Mouse (Mus musculus): ENCODE results near the gene Mcub. TPM values are rescaled to one million over a fixed set of nuclear protein-coding genes. Genes with fewer than 3 reads are reported as not detected.

The Mcub gene
- polyA plus RNA-seq, 1 experiment from 2014 or later = 14.1 TPM

DNA sequence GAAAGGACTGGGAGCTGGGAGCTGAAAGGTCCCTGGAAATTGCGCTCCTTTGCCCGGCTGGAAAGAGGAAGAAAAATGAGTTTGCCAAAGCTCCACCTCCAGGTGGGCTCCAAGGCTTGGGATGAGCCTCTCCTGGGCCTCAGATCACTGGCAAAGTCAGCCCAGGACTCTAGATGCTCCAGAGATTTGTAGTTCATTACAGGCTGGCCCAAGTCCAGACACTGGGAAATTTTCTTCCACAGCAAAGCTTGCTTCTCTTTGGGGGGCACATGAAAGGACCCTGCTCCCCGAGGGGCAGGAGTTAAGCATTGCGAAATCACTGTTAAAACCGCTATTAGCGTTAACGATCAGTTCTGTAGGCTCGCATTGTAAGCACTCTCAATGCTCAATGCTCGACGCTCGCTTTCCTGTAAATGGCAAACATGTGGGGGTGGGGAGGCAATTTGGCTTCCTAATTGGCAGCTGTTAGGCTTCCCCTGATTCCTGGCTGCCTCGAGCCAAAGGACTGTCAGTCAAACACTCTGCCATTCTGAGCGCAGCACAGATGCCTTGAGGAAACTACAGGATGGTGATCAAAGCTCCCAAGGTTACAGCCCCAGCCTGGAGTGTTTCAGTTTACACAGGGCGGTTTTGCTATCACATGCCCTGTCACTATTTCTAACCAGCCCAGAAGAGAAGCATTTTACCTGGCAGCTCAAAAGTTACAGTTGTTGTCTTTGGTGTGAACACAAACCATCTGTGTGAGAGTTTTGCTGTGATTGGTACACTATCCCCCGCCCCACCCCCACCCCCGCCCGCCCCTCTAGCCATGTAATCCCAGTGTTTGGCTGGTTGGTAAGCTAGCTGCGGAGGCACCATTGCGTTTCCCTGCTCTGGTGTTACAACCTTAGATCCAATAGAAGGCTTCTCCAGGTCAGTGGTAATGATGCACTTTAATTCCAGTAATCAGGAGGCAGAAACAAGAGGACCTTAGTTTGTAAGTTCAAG lies 816 bp upstream of the Mcub start:
- Histone ChIP-seq H3K27ac (replicated peaks; ENCODE audit: low read depth, low read length) (peak overlapping the region; percentile 47; the same call in 1 of the 2 replicates), H3K9me3 (ENCODE audit: control insufficient read depth, low read length) (no peaks in the 10 kb centered on the region), H3K4me2 (ENCODE audit: low read depth, severe bottlenecking) (peak overlapping the region; percentile 99), H3K36me3 (ENCODE audit: control insufficient read depth, insufficient read depth, low read length) (no peaks in the 10 kb centered on the region), H3K4me1 (ENCODE audit: control insufficient read depth, insufficient read depth, low read length) (peaks cover 10% of the 10 kb centered on the region), H3K4me3 (ENCODE audit: low read depth, low read length) (peak overlapping the region; percentile 65), H3K27me3 (ENCODE audit: control insufficient read depth, insufficient read depth, low read length) (peaks cover 8% of the 10 kb centered on the region), H3K9ac (ENCODE audit: low read length) (peak overlapping the region; percentile 17; the same call in 1 of the 2 replicates)
- DNase-seq (ENCODE audit: low spot score) (peak; percentile 83), ATAC-seq (ENCODE audit: insufficient number of reproducible peaks, low FRiP score, low TSS enrichment, low read depth) (peak; percentile 78)
- 6% methylated on average over 19 of the region's 19 CpGs for WGBS

DNA sequence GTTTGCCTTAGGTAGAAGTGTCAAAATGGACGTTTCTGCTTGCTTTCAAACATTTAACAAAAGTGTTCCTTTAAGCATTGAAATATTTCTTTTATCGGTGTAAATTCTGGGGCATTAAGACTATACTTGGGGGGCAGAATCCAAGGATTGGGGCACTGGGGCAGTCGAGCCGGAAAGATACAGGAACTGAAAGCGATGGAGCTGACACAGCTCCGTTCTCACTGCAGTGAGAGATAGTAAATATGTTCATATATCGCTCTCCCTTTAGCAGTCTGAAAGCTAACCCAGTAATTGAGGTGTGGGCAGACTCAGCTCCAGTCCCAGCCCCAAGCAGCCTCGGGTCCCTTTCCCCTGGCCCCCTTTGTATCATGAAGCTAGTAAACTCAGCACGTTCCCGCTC lies 975 bp downstream of the Mcub start:
- WGBS = 31% methylated on average over 10 of the region's 10 CpGs
- Histone ChIP-seq H3K4me2 (ENCODE audit: low read depth, severe bottlenecking) (peak overlapping the region; percentile 99), H3K4me3 (ENCODE audit: low read depth, low read length) (peak overlapping the region; percentile 65), H3K9me3 (ENCODE audit: control insufficient read depth, low read length) (no peaks in the 10 kb centered on the region), H3K36me3 (ENCODE audit: control insufficient read depth, insufficient read depth, low read length) (no peaks in the 10 kb centered on the region), H3K27ac (replicated peaks; ENCODE audit: low read depth, low read length) (no peak overlapping the region), H3K9ac (ENCODE audit: low read length) (no peak overlapping the region; the same call in 1 of the 2 replicates), H3K4me1 (ENCODE audit: control insufficient read depth, insufficient read depth, low read length) (peaks cover 10% of the 10 kb centered on the region), H3K27me3 (ENCODE audit: control insufficient read depth, insufficient read depth, low read length) (peaks cover 8% of the 10 kb centered on the region)
- DNase-seq (ENCODE audit: low spot score) (no peak), ATAC-seq (ENCODE audit: insufficient number of reproducible peaks, low FRiP score, low TSS enrichment, low read depth) (no peak)

DNA sequence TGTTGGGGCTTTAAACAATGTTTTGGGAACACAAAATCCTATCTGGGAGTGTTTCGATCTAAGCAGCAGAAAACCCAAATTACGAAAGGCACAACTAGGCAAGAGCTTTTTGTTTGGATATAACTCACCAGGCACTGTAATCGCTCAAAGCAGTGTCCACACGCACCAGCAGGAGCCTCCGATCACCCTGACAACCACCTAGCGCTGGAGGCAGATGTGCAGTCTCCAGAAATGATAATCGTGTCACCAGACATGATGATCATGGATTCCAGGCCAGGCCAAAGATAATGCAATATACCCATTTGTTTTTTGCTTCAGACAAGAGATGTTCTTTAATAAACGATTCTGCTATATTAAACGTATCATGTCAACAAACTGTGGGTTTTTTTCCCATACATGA lies 2.1 kb downstream of the Mcub start:
- Histone ChIP-seq H3K4me1 (ENCODE audit: control insufficient read depth, insufficient read depth, low read length) (peaks cover 10% of the 10 kb centered on the region), H3K9ac (ENCODE audit: low read length) (no peak overlapping the region), H3K27ac (replicated peaks; ENCODE audit: low read depth, low read length) (no peak overlapping the region), H3K36me3 (ENCODE audit: control insufficient read depth, insufficient read depth, low read length) (no peaks in the 10 kb centered on the region), H3K4me3 (ENCODE audit: low read depth, low read length) (no peak overlapping the region), H3K4me2 (ENCODE audit: low read depth, severe bottlenecking) (no peak overlapping the region), H3K9me3 (ENCODE audit: control insufficient read depth, low read length) (no peaks in the 10 kb centered on the region), H3K27me3 (ENCODE audit: control insufficient read depth, insufficient read depth, low read length) (peaks cover 8% of the 10 kb centered on the region)
- ATAC-seq (ENCODE audit: insufficient number of reproducible peaks, low FRiP score, low TSS enrichment, low read depth) (no peak), DNase-seq (ENCODE audit: low spot score) (no peak)
- WGBS = 86% methylated on average over 9 of the region's 9 CpGs

DNA sequence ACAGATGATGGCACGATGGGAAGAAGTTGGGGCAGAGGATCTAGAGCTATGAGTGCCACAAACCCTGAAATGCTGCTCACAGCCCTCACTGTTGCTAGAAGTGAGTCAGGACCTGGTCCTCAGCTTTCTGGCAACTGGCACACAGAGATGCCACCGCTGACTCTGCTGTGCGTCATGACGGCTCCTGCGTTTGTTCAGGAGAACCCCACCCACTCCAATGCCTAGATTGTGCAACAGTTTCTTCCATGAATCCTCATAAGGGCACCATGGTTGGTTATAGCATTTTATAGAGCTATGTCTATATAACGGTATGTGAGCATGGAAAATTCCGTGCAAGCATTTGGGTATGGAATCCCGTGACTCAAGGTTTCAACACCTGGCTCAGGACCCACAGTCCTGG lies 5.3 kb downstream of the Mcub start:
- Histone ChIP-seq H3K4me1 (ENCODE audit: control insufficient read depth, insufficient read depth, low read length) (peaks cover 3% of the 10 kb centered on the region; the same call in 1 of the 2 replicates), H3K4me2 (ENCODE audit: low read depth, severe bottlenecking) (no peak overlapping the region), H3K9me3 (ENCODE audit: control insufficient read depth, low read length) (no peaks in the 10 kb centered on the region), H3K27ac (replicated peaks; ENCODE audit: low read depth, low read length) (no peak overlapping the region), H3K4me3 (ENCODE audit: low read depth, low read length) (no peak overlapping the region), H3K9ac (ENCODE audit: low read length) (no peak overlapping the region), H3K36me3 (ENCODE audit: control insufficient read depth, insufficient read depth, low read length) (no peaks in the 10 kb centered on the region), H3K27me3 (ENCODE audit: control insufficient read depth, insufficient read depth, low read length) (peaks cover 7% of the 10 kb centered on the region)
- 92% methylated on average over 8 of the region's 8 CpGs for WGBS
- ATAC-seq (ENCODE audit: insufficient number of reproducible peaks, low FRiP score, low TSS enrichment, low read depth) (no peak), DNase-seq (ENCODE audit: low spot score) (no peak)

- no peak overlapping the region for H3K27ac ChIP-seq (replicated peaks; ENCODE audit: low read depth, low read length)
- no peak overlapping the region for H3K4me3 ChIP-seq (ENCODE audit: low read depth, low read length)
- 47% methylated on average over 8 of the region's 8 CpGs for WGBS
- no peaks in the 10 kb centered on the region for H3K27me3 ChIP-seq (ENCODE audit: control insufficient read depth, insufficient read depth, low read length)
- DNase-seq (ENCODE audit: low spot score) (no peak), ATAC-seq (ENCODE audit: insufficient number of reproducible peaks, low FRiP score, low TSS enrichment, low read depth) (no peak)
- no peaks in the 10 kb centered on the region for H3K9me3 ChIP-seq (ENCODE audit: control insufficient read depth, low read length)
- H3K9ac ChIP-seq (ENCODE audit: low read length) = no peak overlapping the region
- no peaks in the 10 kb centered on the region for H3K36me3 ChIP-seq (ENCODE audit: control insufficient read depth, insufficient read depth, low read length)
- no peaks in the 10 kb centered on the region for H3K4me1 ChIP-seq (ENCODE audit: control insufficient read depth, insufficient read depth, low read length)
- H3K4me2 ChIP-seq (ENCODE audit: low read depth, severe bottlenecking) = no peak overlapping the region
These were observed 7.5 kb downstream of the Mcub start for GRCm38 (mm10) chr3:129962533-129962932.

DNA sequence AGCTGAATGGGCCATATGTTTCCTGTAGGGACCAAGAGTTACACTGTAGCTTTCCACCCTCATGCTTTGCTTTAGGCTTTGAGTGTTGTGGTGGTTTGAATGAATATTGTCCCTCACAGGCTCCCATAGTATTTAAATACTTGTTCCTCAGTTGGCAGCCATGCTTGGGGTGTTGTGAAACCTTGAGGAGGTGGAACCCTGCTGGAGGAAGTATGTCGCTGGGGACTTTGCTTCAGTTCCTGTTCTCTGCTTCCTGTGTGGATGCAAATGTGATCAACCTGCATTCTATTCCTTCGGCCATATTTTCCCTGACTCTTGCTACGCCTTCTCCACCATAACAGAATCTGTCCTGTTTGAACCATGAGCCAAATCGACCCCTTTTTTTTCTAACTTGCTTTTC lies 16.7 kb downstream of the Mcub start:
- Histone ChIP-seq H3K4me3 (ENCODE audit: low read depth, low read length) (no peak overlapping the region), H3K4me2 (ENCODE audit: low read depth, severe bottlenecking) (no peak overlapping the region), H3K27ac (replicated peaks; ENCODE audit: low read depth, low read length) (no peak overlapping the region), H3K27me3 (ENCODE audit: control insufficient read depth, insufficient read depth, low read length) (no peaks in the 10 kb centered on the region), H3K9me3 (ENCODE audit: control insufficient read depth, low read length) (no peaks in the 10 kb centered on the region), H3K4me1 (ENCODE audit: control insufficient read depth, insufficient read depth, low read length) (no peaks in the 10 kb centered on the region), H3K9ac (ENCODE audit: low read length) (no peak overlapping the region), H3K36me3 (ENCODE audit: control insufficient read depth, insufficient read depth, low read length) (no peaks in the 10 kb centered on the region)
- DNase-seq (ENCODE audit: low spot score) (no peak), ATAC-seq (ENCODE audit: insufficient number of reproducible peaks, low FRiP score, low TSS enrichment, low read depth) (no peak)
- WGBS = 83% methylated on average over 4 of the region's 4 CpGs

DNA sequence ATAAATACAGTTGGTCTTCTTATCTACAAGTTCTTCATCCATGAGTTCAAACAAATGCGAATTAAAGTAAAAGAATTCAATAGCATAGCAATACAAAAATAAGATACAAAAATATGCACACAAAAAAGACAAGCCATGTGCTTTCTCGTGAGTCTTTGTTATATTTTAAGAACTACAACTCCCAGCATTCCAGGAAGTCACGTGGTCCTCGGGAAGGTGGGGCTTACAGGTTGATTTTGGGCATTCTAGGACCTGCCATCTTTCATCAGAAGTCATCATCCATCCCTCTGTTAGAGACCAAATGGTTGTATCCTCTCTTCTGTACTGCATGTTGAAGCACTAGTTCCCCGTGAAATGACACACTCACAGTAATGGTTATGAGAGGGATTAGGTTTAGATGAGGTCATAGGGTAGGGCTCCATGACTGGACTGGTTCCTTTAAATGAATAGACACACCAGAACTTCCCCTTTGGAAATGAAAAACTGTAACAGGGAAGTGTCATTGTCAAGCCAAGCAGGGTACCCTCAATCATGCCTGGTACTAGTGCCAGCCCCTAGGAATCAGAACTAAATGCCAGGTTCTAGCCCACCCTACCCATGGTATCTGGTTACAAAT lies 20.7 kb downstream of the Mcub start:
- 86% methylated on average over 5 of the region's 5 CpGs for WGBS
- DNase-seq (ENCODE audit: low spot score) = no peak
- no peak for ATAC-seq (ENCODE audit: insufficient number of reproducible peaks, low FRiP score, low TSS enrichment, low read depth)
- Histone ChIP-seq H3K27ac (replicated peaks; ENCODE audit: low read depth, low read length) (no peak overlapping the region), H3K36me3 (ENCODE audit: control insufficient read depth, insufficient read depth, low read length) (no peaks in the 10 kb centered on the region), H3K4me2 (ENCODE audit: low read depth, severe bottlenecking) (no peak overlapping the region), H3K27me3 (ENCODE audit: control insufficient read depth, insufficient read depth, low read length) (no peaks in the 10 kb centered on the region), H3K9ac (ENCODE audit: low read length) (no peak overlapping the region), H3K4me1 (ENCODE audit: control insufficient read depth, insufficient read depth, low read length) (no peaks in the 10 kb centered on the region), H3K4me3 (ENCODE audit: low read depth, low read length) (no peak overlapping the region), H3K9me3 (ENCODE audit: control insufficient read depth, low read length) (no peaks in the 10 kb centered on the region)

- H3K4me1 ChIP-seq (ENCODE audit: control insufficient read depth, insufficient read depth, low read length) = no peaks in the 10 kb centered on the region
- no peak for ATAC-seq (ENCODE audit: insufficient number of reproducible peaks, low FRiP score, low TSS enrichment, low read depth)
- H3K36me3 ChIP-seq (ENCODE audit: control insufficient read depth, insufficient read depth, low read length) = no peaks in the 10 kb centered on the region
- no peak overlapping the region for H3K9ac ChIP-seq (ENCODE audit: low read length)
- H3K4me3 ChIP-seq (ENCODE audit: low read depth, low read length) = no peak overlapping the region
- H3K4me2 ChIP-seq (ENCODE audit: low read depth, severe bottlenecking) = no peak overlapping the region
- no peak overlapping the region for H3K27ac ChIP-seq (replicated peaks; ENCODE audit: low read depth, low read length)
- H3K9me3 ChIP-seq (ENCODE audit: control insufficient read depth, low read length) = no peaks in the 10 kb centered on the region
- 93% methylated on average over 5 of the region's 5 CpGs for WGBS
- H3K27me3 ChIP-seq (ENCODE audit: control insufficient read depth, insufficient read depth, low read length) = no peaks in the 10 kb centered on the region
- no peak for DNase-seq (ENCODE audit: low spot score)
These were observed 21.6 kb downstream of the Mcub start for GRCm38 (mm10) chr3:129948359-129948758.

All from limb, embryonic 11.5 days (tissue).